Mouse (Mus musculus) adrenal gland, postnatal 4 days (tissue): ENCODE data around the gene Plod3. TPM values are rescaled to one million over a fixed set of nuclear protein-coding genes. Genes with fewer than 3 reads are reported as not detected.
A peak's percentile ranks its signal among the peaks of the same experiment; 100 is the strongest.
"Not testable (repeated sequence)": the region's sequence is repeated elsewhere in the genome, so short reads cannot be mapped to it uniquely, and the experiment has no call there.

Source experiments
- DNase-seq, 2 experiments: peaks; one replicate each; pipeline ENCODE4 v3.0.0; 2021 to 2022; ENCODE audit warnings: low spot score in 2 of 2, mixed read lengths in 2 of 2
- long read RNA-seq, 2 experiments: library from polyadenylated mRNA; stranded (forward); transcript quantifications; one replicate each; pipeline ENCODE4 v2.0.0; 2021
- total RNA-seq, 2 experiments: library from RNA; stranded (reverse); gene quantifications; 2 replicates each; pipeline ENCODE4 v1.2.3; 2021

The Plod3 gene
- 10 to 100 TPM; 60.4 to 64.7 TPM for total RNA-seq
- long read RNA-seq, experiment 1, transcript Plod3-201 (19 exons, 3,280 nt) = major isoform, 32 of 54 reads
- long read RNA-seq, experiment 1, partial matches to known transcripts = 10 of 54 reads
- long read RNA-seq, experiment 1, other reads (novel, unspliced or antisense) = 12 of 54 reads
- long read RNA-seq, experiment 2, transcript Plod3-201 (19 exons, 3,280 nt) = major isoform, 100 of 154 reads
- long read RNA-seq, experiment 2, partial matches to known transcripts = 25 of 154 reads
- long read RNA-seq, experiment 2, other reads (novel, unspliced or antisense) = 28 of 154 reads

- DNase-seq = peak; percentile 78 to 89
Observed at GRCm38 (mm10) chr5:136986695-136987137, at the start of gene Plod3. TSS of gene Plod3 (plus strand) at chr5:136987019.

DNA sequence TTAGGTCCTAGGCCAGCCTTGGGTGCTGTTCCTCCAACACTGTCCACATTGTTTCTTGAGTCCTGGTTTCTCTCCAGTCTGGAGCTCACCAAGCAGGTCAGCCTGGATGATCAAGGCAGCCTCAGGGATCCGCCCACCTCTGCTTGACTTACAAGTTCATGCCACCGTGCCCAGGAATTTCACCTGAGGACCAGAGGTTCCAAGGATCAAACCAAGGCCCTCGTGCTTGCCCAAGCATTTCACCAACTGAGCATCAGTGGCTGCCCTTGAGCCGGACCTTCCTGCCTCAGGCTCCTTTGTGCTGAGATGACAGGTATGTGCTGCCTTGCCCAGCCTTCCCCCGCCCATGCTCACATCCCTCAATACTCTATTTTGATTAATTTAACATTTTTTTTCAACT is 49.2 kb upstream of the Plod3 start:
- DNase-seq = no peak

DNA sequence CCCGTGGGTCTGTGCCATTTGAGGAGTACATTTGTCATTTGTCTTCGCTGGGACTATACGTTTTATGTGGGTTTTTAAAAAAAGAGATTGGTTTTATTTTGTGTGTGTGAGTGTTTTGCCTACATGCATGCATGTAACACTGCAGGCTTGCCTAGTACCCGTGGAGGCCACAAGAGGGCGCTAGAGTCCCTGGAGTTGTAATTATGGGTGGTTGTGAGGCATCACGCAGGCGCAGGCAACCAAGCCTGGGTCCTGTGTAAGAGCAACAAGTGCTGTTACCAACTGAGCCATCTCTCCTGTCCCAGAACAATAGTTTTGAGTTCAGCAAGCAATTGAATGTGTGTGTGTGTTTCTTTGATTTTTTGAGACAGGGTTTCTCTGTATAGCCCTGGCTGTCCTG is 47.5 kb upstream of the Plod3 start:
- no peak for DNase-seq

GRCm38 (mm10) chr5:136940029-136940428 is 46.8 kb upstream of the Plod3 start:
- DNase-seq = not testable (repeated sequence)

DNA sequence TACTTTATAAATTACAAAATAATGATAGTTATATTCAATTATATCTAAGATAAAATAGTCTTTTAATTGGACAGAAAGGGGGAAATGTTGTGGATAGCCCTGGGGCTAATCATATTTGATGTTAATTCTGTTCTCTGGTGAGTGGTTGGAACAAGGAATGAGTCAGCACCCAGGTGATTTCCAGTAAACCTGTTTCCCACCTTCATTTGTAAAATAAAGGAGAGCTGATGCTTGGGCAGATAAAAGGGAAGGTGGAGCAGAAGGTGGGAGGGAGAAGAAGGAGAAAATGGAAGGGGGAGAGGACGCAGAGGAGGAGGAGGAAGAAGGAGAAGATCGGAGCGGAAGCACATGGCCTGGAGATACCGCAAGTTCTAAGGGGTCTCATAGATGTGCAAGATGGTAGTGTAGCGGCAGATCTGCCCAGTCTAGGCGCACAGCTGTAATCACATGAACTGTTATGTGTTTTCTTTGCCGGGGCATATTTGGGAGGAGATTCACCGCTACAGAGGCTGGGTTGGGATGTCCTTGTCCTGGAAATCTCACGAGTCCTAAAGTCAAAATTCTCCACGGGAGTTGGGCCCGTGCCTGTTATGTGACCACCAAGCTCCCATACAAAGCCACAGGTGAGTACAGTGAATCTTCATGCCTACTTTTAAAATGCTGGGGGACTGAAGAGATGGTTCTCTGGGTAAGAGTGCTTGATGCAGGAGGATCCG is 45.8 kb upstream of the Plod3 start:
- no peak for DNase-seq

DNA sequence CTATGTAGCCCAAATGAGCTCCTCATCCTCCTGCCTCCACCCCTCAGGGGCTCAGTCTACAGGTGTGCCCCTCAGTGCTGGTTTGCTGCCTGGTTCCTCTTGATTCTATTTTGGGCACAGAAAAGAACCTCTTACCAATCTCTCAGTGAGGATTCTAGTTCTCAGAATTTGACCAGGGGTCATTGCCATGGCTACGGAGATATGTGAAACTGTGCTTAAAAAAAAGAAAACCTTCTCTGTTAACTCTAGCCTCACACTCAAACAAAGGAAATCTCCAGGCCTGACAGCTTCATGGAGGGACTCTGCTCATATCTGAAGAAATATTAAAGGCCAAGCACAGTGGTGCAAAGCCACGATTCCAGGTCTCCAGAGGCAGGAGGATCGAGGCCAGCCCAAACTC is 44.0 kb upstream of the Plod3 start:
- no peak for DNase-seq

- no peak for DNase-seq
Observed at GRCm38 (mm10) chr5:136943382-136943781, 43.4 kb upstream of the Plod3 start.

DNA sequence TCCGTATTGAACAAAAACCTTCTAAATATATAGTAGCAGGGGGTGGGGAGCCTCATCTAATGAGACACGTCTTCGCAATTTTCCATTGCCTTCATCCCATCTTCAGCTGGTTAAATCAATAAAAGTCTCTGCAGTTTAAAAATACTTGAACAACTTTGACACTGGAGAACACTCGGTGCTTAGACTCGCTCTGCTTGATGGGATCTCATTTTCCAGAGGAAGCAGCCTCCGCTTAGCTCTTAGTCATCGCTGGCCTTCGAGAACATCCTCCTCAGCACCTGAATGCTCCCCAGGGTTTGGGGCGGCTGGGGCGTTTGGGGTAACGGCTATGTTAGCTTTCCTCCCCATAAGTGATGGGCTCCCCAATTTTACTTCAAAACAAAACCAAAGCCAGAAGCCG is 41.7 kb upstream of the Plod3 start:
- no peak for DNase-seq

DNA sequence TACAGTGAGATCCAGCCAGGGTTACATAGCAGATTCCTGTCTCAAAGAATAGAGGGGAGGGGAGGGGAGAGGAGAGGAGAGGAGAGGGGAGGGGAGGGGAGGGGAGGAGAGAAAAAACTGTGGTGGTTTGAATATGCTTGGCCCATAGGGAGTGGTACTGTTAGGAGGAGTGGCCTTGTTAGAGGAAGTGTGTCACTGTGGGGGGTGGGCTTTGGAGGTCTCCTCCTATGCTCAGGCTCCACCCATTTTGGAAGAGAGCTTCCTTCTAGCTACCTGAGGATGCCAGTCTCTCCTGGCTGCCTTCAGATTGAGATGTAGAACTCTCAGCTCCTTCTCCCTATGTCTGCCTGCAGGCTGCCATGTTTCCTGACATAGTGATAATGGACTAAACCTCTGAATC is 38.9 kb upstream of the Plod3 start:
- DNase-seq = no peak

DNA sequence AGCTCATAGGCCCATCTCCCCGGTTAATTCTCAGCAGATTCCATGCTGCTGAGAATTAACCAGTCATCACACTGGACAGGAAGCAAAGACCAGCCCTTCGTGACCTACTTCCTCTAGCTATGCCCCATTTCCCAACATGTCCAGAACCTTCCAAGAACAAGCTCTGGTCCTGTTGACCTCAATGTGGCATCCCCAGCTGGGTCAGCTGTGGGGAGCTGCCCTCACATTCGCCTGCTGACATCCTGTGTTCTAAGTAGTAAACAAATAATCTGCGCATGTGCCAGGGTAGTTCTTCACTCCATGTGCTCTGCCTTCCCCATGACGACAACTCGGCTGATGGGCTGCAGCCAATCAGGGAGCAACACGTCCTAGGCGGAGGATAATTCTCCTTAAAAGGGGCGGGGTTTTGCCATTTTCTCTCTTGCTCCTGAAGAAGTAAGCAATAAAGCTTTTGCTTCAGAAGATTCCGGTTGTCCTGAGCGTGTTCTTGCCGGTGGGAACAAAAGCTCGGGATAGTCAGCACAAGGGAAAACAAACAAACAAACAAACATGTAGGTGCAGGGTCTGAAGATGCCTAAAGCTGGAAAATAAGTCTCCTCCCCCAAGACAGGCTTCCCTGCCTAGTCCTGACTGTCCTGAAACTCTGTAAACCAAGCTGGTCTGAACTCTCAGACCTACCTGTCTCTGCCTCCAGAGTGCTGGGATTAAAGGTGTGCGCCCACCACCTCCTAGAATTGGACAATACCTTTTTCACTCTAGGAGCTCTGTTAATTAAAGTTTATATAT is 37.1 kb upstream of the Plod3 start:
- not testable (repeated sequence) for DNase-seq

DNA sequence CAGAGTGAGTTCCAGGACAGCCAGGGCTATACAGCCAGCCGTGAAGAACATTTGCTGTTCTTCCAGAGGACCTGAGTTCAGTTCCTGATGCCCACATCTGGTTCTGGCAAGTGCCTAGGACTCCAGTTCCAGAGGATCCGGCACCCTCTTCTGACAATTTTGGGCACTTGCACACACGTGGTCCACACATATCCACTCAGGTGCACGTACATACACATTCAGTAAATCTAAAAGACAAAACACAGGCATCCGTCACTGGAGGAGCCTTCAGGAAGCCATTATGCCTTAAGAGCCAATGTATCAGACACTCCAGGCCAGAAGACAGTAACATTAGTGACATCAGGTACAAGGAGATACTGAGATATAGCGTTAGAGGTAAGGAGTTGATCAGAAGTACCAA is 36.3 kb upstream of the Plod3 start:
- DNase-seq = no peak

DNA sequence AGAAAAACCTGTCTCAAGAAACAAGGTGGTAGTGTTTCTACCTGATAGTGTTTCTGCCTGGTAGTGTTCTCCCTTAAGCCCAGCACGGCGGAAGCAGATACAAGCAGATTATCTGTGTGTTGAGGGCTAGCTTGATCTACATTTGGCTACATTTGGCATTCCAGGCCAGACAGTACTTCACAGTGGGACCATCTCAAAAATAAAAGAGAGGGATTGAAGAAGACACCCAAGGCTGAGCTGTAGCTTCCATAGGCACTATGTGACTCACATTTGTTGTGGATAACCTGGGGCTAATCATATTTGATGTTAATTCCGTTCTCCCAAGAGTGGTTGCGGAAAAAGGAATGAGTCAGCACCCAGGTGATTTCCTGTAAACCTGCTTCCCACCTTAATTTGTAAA is 34.7 kb upstream of the Plod3 start:
- no peak for DNase-seq

DNA sequence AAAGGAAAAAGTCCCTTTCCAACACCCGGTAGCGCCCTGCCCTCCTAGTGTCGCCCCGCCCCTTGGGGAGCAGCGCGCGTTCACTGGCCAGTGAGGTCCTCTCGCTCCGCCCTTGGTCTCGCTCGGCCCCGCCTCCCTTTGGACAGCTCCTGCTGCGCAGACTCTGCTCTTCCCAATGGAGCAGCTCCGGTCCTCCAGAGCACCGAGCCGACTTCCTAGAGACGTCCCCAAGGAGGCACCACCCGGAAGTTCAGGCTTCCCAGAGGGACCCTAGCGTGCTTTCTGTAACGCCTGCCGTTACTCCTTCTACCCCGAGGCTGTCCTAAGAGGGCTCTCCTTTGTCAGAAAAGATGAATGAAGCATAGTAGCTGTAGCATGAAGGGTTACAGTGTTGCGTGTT is 33.8 kb upstream of the Plod3 start, which contains the start of gene Fis1:
Fis1 (plus strand) TSS at position 261 of the 400 bp plus-strand sequence.
- peak; percentile 89 to 91 for DNase-seq

DNA sequence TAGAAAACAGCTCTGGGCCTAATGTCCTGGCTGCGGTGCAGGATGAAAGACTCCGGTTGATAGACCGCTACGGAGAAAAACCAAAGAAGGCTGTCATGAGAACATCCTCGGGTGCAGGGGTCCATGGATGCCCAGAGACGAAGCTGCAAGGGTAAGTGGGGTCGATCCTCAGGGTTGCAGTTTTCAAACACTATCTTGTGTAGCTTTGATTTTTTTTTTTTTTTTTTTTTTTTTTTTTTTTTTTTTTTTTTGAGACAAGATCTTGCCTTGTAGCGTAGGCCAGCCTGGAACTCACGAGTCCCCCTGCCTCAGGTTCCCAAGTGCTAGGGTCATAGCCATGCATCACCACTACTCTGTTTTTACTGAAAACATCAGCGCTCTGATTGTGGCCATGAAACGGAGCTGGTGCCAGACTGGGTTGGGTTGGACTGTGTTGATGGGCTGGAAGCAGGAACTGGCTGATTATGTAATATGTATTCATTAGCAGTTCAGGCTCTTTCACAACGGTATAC is 33.3 kb upstream of the Plod3 start:
- DNase-seq = no peak

- DNase-seq = no peak
Observed at GRCm38 (mm10) chr5:136955622-136956021, 31.2 kb upstream of the Plod3 start.

DNA sequence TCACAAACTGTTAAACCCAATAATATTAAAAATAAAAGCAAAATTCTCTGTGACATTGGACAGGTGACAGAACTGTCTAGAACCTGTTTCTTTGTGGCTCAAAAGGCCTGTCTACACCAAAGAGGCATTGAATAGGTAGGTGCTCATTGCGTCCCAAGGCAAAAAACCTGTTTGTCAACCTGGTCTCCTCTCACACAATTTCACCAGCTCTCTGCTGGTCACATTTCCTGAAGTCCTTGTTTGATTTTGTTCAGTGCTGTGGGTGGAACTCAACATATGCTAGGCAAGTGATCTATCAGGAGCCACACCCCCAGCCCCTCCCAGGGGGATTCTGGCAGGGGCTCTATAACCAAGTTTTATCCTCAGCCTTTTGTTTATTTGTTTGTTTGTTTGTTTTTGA is 29.6 kb upstream of the Plod3 start:
- DNase-seq = no peak

- no peak for DNase-seq
Observed at GRCm38 (mm10) chr5:136958991-136959605, 27.7 kb upstream of the Plod3 start.

DNA sequence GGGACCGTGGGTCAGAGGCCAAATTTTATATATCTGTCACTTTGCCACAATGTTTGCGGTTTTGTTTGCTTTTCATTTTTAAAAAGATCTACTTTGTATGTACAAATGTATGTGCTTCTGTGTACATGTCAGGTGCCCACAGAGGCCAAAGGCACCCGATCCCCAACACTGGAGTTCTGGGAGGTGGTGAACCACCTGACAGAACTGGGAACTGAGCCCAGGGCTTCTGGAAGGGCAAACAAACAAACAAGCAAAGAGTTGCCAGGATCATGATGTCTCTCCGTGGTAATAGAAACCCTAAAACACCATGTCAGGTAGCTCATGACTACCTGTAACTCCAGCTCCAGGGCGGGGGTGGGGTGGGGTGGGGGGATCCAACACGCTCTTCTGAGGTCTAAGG is 26.8 kb upstream of the Plod3 start:
- DNase-seq = no peak

DNA sequence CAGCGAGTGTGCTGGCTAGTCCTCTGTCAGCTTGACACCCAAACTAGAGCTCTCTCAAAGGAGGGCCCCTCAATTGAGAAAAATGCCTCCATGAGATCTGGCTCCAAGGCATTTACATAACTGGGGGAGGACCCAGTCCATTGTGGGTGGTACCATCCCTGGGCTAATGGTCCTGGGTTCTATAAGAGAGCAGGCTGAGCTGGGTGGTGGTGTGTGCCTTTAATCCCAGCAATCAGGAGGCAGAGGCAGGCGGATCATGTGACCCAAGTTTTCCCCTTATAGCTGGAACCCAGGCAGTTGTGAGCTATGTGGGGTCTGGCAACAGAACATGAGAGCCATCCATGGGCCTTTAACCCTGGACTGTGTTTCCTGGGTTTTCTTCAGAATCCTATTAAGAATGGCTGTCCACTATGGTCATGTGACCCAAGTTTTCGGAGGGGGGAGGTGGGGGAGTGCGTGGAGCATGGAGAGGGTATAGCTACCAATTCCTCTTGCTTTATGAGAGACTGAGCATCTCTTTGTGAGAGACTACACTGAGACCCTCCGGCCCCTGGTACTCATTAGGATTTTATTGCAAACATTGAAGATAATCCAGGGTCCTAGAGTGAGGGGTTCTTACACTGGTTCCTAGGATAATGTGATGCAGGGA is 25.4 kb upstream of the Plod3 start:
- DNase-seq = no peak

DNA sequence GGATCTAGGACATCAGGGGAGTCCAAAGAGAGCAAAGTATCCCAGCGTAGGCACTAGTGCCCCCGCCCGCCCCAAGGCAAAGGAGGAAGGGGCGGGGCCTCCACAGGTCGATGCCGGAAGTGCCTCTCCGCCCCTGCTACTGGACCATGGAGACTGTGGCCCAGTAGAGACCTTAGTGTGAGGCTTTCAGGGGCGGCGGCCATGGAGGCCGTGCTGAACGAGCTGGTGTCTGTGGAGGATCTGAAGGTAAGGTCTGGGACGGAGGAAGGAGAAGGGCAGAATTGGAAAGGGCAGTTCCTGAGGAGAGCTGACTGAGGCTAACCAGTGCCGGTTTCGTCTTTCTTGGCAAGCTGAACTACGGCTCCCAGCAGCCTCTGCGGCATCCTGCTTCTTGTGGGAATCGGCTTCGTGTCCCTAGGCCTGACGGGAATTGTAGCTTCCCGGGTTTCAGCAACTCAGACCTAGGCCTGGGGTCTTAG is 24.8 kb upstream of the Plod3 start:
- DNase-seq = peak; percentile 48 to 81

DNA sequence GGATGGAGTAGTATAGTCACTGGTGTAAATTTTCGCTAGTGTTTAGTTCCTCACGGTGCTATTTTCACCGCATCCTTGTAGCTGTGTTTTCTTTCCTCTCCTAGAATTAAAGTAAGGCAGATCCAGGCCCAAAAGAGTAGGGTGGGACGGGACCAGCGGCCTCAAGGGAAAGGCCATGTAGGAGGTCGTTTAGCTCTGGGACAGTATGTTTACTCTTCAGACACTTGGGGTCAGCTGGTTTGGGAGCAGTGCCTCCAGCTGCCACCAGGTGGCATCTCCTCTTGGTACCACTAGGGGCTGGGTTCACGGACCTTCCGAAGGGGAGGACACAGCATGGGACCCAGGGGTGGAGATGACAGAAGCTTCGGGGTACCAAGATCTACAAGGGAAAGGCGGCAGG is 24.3 kb upstream of the Plod3 start:
- DNase-seq = peak; percentile 60
